ENCODE assay signal across 8 mouse cellular contexts in the genomic region with DNA sequence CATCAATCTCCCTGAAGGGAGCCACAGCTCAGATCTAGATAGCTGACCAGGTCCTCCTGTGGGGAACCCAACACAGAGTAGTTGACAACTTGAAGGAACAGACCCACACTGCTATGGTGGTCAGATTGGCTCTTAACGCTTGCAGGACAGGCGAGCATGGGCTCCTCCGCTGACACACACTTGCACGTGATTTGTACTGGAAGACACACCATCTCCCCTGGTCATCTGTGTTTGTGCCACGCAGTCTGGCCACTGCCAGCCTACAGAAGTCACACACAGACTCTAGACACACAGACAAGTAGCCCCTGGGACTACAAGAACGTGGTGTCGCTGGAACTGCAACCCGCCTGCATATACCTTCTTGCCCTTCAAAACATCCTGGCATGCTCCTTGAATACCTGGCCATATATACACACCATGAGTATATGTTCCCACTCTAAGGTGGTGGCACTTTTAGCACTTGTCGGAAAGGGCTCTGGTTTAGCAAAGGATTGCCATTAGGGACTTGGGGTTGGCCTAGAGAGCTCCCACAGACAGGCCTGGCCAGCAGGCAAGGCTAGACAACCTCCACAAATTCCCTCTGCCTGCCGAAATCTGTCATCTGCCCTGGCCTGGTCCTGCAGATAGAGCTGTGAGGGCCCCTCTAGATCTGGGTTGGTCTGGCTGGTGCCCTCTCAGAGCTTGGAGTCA. TPM values are rescaled to one million over a fixed set of nuclear protein-coding genes. Genes with fewer than 3 reads are reported as not detected.
DNase-seq lines count a peak whose midpoint lies in the region; ATAC-seq and TF ChIP-seq lines count a peak whose summit lies in the region.

No protein-coding gene starts in this region.

- no peak for DNase-seq in gastrocnemius, adult 2 months
- no peak for DNase-seq in gastrocnemius, postnatal 14 days
- no peak for DNase-seq in ES-E14 (ENCODE audit: low read depth, low spot score)
- peak; percentile 66 for DNase-seq in forebrain, postnatal 0 days
- no peak for DNase-seq in liver, postnatal 0 days
- DNase-seq in frontal cortex, postnatal 36 days (ENCODE audit: low spot score in 2 of 2), result no peak
- no peak for DNase-seq in layer of hippocampus, postnatal 10 days (ENCODE audit: low spot score in 2 of 2)
- no peak for DNase-seq in kidney, adult 9 months

- TF ChIP-seq CTCF in gastrocnemius, adult 2 months (IDR thresholded peaks at IDR 0.05), result no peak
- TF ChIP-seq CTCF in forebrain, postnatal 0 days (IDR thresholded peaks at IDR 0.05; ENCODE audit: low read depth), result no peak
- no peak for TF ChIP-seq CTCF in liver, postnatal 0 days (IDR thresholded peaks at IDR 0.05; ENCODE audit: low read depth)

- no peaks in the 10 kb centered on the region for H3K36me3 ChIP-seq in ES-E14 (ENCODE audit: control insufficient read depth, insufficient read depth, low read length, poor library complexity, severe bottlenecking)
- no peaks in the 10 kb centered on the region for H3K36me3 ChIP-seq in forebrain, postnatal 0 days (ENCODE audit: insufficient read depth)
- no peaks in the 10 kb centered on the region for H3K36me3 ChIP-seq in liver, postnatal 0 days (replicated peaks; ENCODE audit: insufficient read depth, low read length)

- TF ChIP-seq EP300 in liver, postnatal 0 days (IDR thresholded peaks at IDR 0.05; ENCODE audit: low read depth), result no peak

- H3K9me3 ChIP-seq in ES-E14 (ENCODE audit: control insufficient read depth, insufficient read depth, low read depth, low read length), result no peaks in the 10 kb centered on the region
- no peaks in the 10 kb centered on the region for H3K9me3 ChIP-seq in forebrain, postnatal 0 days (ENCODE audit: low read length)
- no peaks in the 10 kb centered on the region for H3K9me3 ChIP-seq in liver, postnatal 0 days (ENCODE audit: low read length)

- in situ Hi-C loops in ES-E14 (cut with MboI; ENCODE audit: low sequenced_read_pairs in 2 of 2, unreplicated experiment in 2 of 2), result no loop called here

- no peak overlapping the region for H3K9ac ChIP-seq in ES-E14 (ENCODE audit: insufficient read depth, low read depth, low read length, poor library complexity, severe bottlenecking)
- H3K9ac ChIP-seq in forebrain, postnatal 0 days, result peak overlapping the region; percentile 88
- peak overlapping the region; percentile 81; the same call in 1 of the 2 replicates for H3K9ac ChIP-seq in liver, postnatal 0 days (replicated peaks)

- 32% methylated on average over 10 of the region's 10 CpGs for WGBS in forebrain, postnatal 0 days
- WGBS in liver, postnatal 0 days (ENCODE audit: insufficient replicate concordance), result 76% methylated on average over 10 of the region's 10 CpGs

- intact Hi-C loops in gastrocnemius, adult 2 months (cut with DNase I), result loop anchor here (2.0 to 5.0 kb wide), 3 partner anchors 24 to 62 kb away; no protein-coding TSS in a partner anchor
- intact Hi-C loops in gastrocnemius, postnatal 14 days (cut with DNase I; ENCODE audit: low total_unique reads), result loop anchor here (5.0 kb wide), 1 partner anchor 61 kb away; no protein-coding TSS in a partner anchor

- peak overlapping the region; percentile 91 for H3K4me3 ChIP-seq in gastrocnemius, adult 2 months
- H3K4me3 ChIP-seq in ES-E14 (ENCODE audit: insufficient read depth in 1 of 2, low read depth in 1 of 2, low read length in 2 of 2, poor library complexity in 1 of 2, severe bottlenecking in 1 of 2), result peak overlapping the region; percentile 60 to 79; a peak in 2 of 4 replicates
- peak overlapping the region; percentile 90 for H3K4me3 ChIP-seq in forebrain, postnatal 0 days (ENCODE audit: low read depth, low read length)
- peak overlapping the region; percentile 57 for H3K4me3 ChIP-seq in liver, postnatal 0 days (ENCODE audit: low read depth, low read length)

- H3K4me2 ChIP-seq in forebrain, postnatal 0 days (ENCODE audit: low read depth), result peak overlapping the region; percentile 80
- peak overlapping the region; percentile 79 for H3K4me2 ChIP-seq in liver, postnatal 0 days (ENCODE audit: low read depth, low read length)

- peak overlapping the region; percentile 96 for H3K27ac ChIP-seq in gastrocnemius, adult 2 months
- H3K27ac ChIP-seq in ES-E14 (ENCODE audit: insufficient read depth, low read depth, low read length, poor library complexity, severe bottlenecking), result no peak overlapping the region
- H3K27ac ChIP-seq in forebrain, postnatal 0 days (ENCODE audit: low read depth, low read length), result peak overlapping the region; percentile 93
- no peak overlapping the region for H3K27ac ChIP-seq in liver, postnatal 0 days (ENCODE audit: low read depth)

- no peak for ATAC-seq in forebrain, postnatal 0 days
- ATAC-seq in liver, postnatal 0 days, result no peak

- no peaks in the 10 kb centered on the region for H3K4me1 ChIP-seq in ES-E14 (ENCODE audit: control insufficient read depth in 2 of 2, insufficient read depth in 2 of 2, low read length in 2 of 2, poor library complexity in 1 of 2)
- peaks cover 29% of the 10 kb centered on the region for H3K4me1 ChIP-seq in forebrain, postnatal 0 days (ENCODE audit: insufficient read depth)
- peaks cover 10% of the 10 kb centered on the region for H3K4me1 ChIP-seq in liver, postnatal 0 days (ENCODE audit: insufficient read depth)

- no peaks in the 10 kb centered on the region for H3K27me3 ChIP-seq in forebrain, postnatal 0 days (ENCODE audit: insufficient read depth, low read length)
- H3K27me3 ChIP-seq in liver, postnatal 0 days (ENCODE audit: insufficient read depth, low read length), result peaks cover 20% of the 10 kb centered on the region

TF ChIP-seq in ES-E14, 5 proteins besides CTCF, POLR2A, EP300 and RAD21:
- TF ChIP-seq CHD2 (IDR thresholded peaks at IDR 0.05; ENCODE audit: low read depth, low read length) (no peak), HCFC1 (IDR thresholded peaks at IDR 0.05; ENCODE audit: borderline replicate concordance, insufficient read depth, low read length) (no peak), ZNF384 (IDR thresholded peaks at IDR 0.05; ENCODE audit: low read depth, low read length) (no peak), ZC3H11A (IDR thresholded peaks at IDR 0.05; ENCODE audit: borderline replicate concordance, low read depth, low read length) (no peak), MAFK (IDR thresholded peaks at IDR 0.05; ENCODE audit: insufficient read depth, low read depth, low read length) (no peak)

RNA-seq across cellular contexts. Expression of gene Nfix, which starts 1.6 kb away (rescaled TPM):
- 100 to 1,000 TPM; 465 to 558 TPM for total RNA-seq in gastrocnemius, adult 2 months (2021)
- 100 to 1,000 TPM; 531 to 566 TPM for total RNA-seq in gastrocnemius, postnatal 14 days (2021)
- total RNA-seq in ES-E14 (2012; rRNA removed), result 0.58 and 0.89 TPM in 2 replicates
- total RNA-seq in forebrain, postnatal 0 days (2014; rRNA removed), result 111 and 116 TPM in 2 replicates
- polyA plus RNA-seq in forebrain, postnatal 0 days (2015; fragmentation: Nextera tagmentation; extraction: Ambion mirVana), result 347 and 376 TPM in 2 replicates
- 4.7 and 5.4 TPM in 2 replicates for polyA plus RNA-seq in liver, postnatal 0 days (2015; fragmentation: Nextera tagmentation; extraction: Ambion mirVana)
- 100 to 1,000 TPM; 607 to 678 TPM for total RNA-seq in layer of hippocampus, postnatal 10 days (2021)

RNA-seq across cellular contexts. Expression of gene Dand5, which starts 24.0 kb away (rescaled TPM):
- total RNA-seq in gastrocnemius, adult 2 months (2021), result 10 to 100 TPM; 10.2 to 14.3 TPM
- 1 to 10 TPM; 6.0 to 7.2 TPM for total RNA-seq in gastrocnemius, postnatal 14 days (2021)
- 1.0 and 1.4 TPM in 2 replicates for total RNA-seq in ES-E14 (2012; rRNA removed)
- 4.7 and 6.9 TPM in 2 replicates for total RNA-seq in forebrain, postnatal 0 days (2014; rRNA removed)
- 8.2 and 10.0 TPM in 2 replicates for polyA plus RNA-seq in forebrain, postnatal 0 days (2015; fragmentation: Nextera tagmentation; extraction: Ambion mirVana)
- polyA plus RNA-seq in liver, postnatal 0 days (2015; fragmentation: Nextera tagmentation; extraction: Ambion mirVana), result 2.4 and 2.5 TPM in 2 replicates
- 1 to 10 TPM; 6.7 to 7.4 TPM for total RNA-seq in layer of hippocampus, postnatal 10 days (2021)

RNA-seq across cellular contexts. Expression of gene Gadd45gip1, which starts 32.7 kb away (rescaled TPM):
- total RNA-seq in gastrocnemius, adult 2 months (2021), result 10 to 100 TPM; 16.2 to 30.4 TPM
- total RNA-seq in gastrocnemius, postnatal 14 days (2021), result 10 to 100 TPM; 28.4 to 28.8 TPM
- total RNA-seq in ES-E14 (2012; rRNA removed), result 24.7 and 30.8 TPM in 2 replicates
- total RNA-seq in forebrain, postnatal 0 days (2014; rRNA removed), result 24.7 and 28.7 TPM in 2 replicates
- polyA plus RNA-seq in forebrain, postnatal 0 days (2015; fragmentation: Nextera tagmentation; extraction: Ambion mirVana), result 36.7 and 40.8 TPM in 2 replicates
- 31.9 and 34.9 TPM in 2 replicates for polyA plus RNA-seq in liver, postnatal 0 days (2015; fragmentation: Nextera tagmentation; extraction: Ambion mirVana)
- total RNA-seq in layer of hippocampus, postnatal 10 days (2021), result 10 to 100 TPM; 18.6 to 19.8 TPM

RNA-seq across cellular contexts. Expression of gene Rad23a, which starts 41.9 kb away (rescaled TPM):
- total RNA-seq in gastrocnemius, adult 2 months (2021), result 100 to 1,000 TPM; 159 to 172 TPM
- 100 to 1,000 TPM; 122 to 124 TPM for total RNA-seq in gastrocnemius, postnatal 14 days (2021)
- 76.7 and 76.8 TPM in 2 replicates for total RNA-seq in ES-E14 (2012; rRNA removed)
- total RNA-seq in forebrain, postnatal 0 days (2014; rRNA removed), result 32.2 and 55.3 TPM in 2 replicates
- 63.5 and 77.4 TPM in 2 replicates for polyA plus RNA-seq in forebrain, postnatal 0 days (2015; fragmentation: Nextera tagmentation; extraction: Ambion mirVana)
- polyA plus RNA-seq in liver, postnatal 0 days (2015; fragmentation: Nextera tagmentation; extraction: Ambion mirVana), result 154 and 164 TPM in 2 replicates
- 10 to 100 TPM; 55.5 to 64.9 TPM for total RNA-seq in layer of hippocampus, postnatal 10 days (2021)

RNA-seq across cellular contexts. Expression of gene Calr, which starts 48.1 kb away (rescaled TPM):
- 100 to 1,000 TPM; 149 to 205 TPM for total RNA-seq in gastrocnemius, adult 2 months (2021)
- total RNA-seq in gastrocnemius, postnatal 14 days (2021), result 100 to 1,000 TPM; 197 to 229 TPM
- 1,121 and 1,357 TPM in 2 replicates for total RNA-seq in ES-E14 (2012; rRNA removed)
- total RNA-seq in forebrain, postnatal 0 days (2014; rRNA removed), result 470 and 505 TPM in 2 replicates
- 354 and 405 TPM in 2 replicates for polyA plus RNA-seq in forebrain, postnatal 0 days (2015; fragmentation: Nextera tagmentation; extraction: Ambion mirVana)
- polyA plus RNA-seq in liver, postnatal 0 days (2015; fragmentation: Nextera tagmentation; extraction: Ambion mirVana), result 331 and 375 TPM in 2 replicates
- total RNA-seq in layer of hippocampus, postnatal 10 days (2021), result 100 to 1,000 TPM; 444 to 464 TPM

Comparison
In these comparisons a context has a peak if more than half of its experiments do, and no peak if none do; other contexts are left out.
1. H3K27ac ChIP-seq: peak in gastrocnemius, adult 2 months (single experiment) and forebrain, postnatal 0 days (single experiment); none in ES-E14 (single experiment) and liver, postnatal 0 days (single experiment).
2. RNA of gene Nfix, which starts 1.6 kb away (total RNA-seq): 607 to 678 TPM in layer of hippocampus, postnatal 10 days, 531 to 566 TPM in gastrocnemius, postnatal 14 days, 465 to 558 TPM in gastrocnemius, adult 2 months and 111 to 116 TPM in forebrain, postnatal 0 days; 0.58 to 0.89 TPM in ES-E14; every median in the first group is over 10 times any median in the second.
3. Peak in every context shown above with its lines, with median percentiles within 50 percentile points of each other: H3K4me3 ChIP-seq.